Mouse (Mus musculus) kidney, adult 10 weeks (tissue): ENCODE results near the gene Mettl21c. TPM values are rescaled to one million over a fixed set of nuclear protein-coding genes. Genes with fewer than 3 reads are reported as not detected.

Source experiments
- polyA plus RNA-seq: library from polyadenylated mRNA; stranded (reverse); fragments of 350-450 nt; fragmentation: Illumina TruSeq; extraction: RNeasy Lipid Tissue Mini Kit (QIAGEN cat#74804); gene quantifications from one replicate; pipeline ENCODE4 v1.2.3, GENCODE M21; 2014; ENCODE audit warnings: low read depth, low replicate concordance

Mettl21c gene
- polyA plus RNA-seq, result not detected

DNA sequence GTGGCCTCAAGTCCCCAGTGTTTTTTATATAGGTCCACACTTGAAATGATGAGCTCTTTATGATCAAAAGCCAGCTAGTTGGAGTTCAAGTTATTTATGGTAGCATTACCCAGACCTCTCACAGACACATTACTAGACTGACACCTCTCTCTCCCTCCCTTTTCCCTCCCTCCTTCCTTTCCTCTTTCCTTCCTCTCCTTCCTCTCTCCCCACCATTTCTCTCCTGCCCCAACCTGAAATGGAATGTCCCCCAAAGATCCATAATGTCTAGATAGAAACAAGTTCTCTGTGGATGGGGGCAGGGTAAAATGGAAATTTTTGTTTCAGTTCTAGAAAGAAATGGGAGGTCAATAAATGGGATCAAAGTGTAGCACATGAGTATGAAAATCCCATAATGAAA lies at the start of gene Mettl21c:
TSS of gene Mettl21c (minus strand) at position 101 of the 400 bp plus-strand sequence.

GRCm38 (mm10) chr1:44061836-44062235 lies 42.0 kb upstream of the Mettl21c start, which contains the start of gene Gm8251:
TSS of gene Gm8251 (minus strand) at chr1:44061936.

Other genes with a start within 250 kb of the Mettl21c start
- 98.1 TPM for gene Uxs1, start 192.2 kb downstream of the Mettl21c start, polyA plus RNA-seq
- gene Tpp2, start 86.4 kb downstream of the Mettl21c start, polyA plus RNA-seq, result 69.4 TPM
- 0.24 TPM for gene Gm8251, start 41.9 kb upstream of the Mettl21c start, polyA plus RNA-seq
- gene Tex30, start 82.4 kb upstream of the Mettl21c start, polyA plus RNA-seq, result 31.1 TPM
- 21.3 TPM for gene Kdelc1, start 98.8 kb upstream of the Mettl21c start, polyA plus RNA-seq
- 49.4 TPM for gene Bivm, start 98.9 kb upstream of the Mettl21c start, polyA plus RNA-seq
- 29.8 TPM for gene Ercc5, start 127.7 kb upstream of the Mettl21c start, polyA plus RNA-seq
- gene Mettl21e, start 198.9 kb upstream of the Mettl21c start, polyA plus RNA-seq, result not detected